Mouse (Mus musculus) forebrain, embryonic 16.5 days (tissue): Measurements from ENCODE around the gene Mrpl27. TPM values are rescaled to one million over a fixed set of nuclear protein-coding genes. Genes with fewer than 3 reads are reported as not detected.
"Not testable (repeated sequence)": the region's sequence is repeated elsewhere in the genome, so short reads cannot be mapped to it uniquely, and the experiment has no call there.

Source experiments
- ATAC-seq: fragments of 200-750 bp; cut with Nextera tagmentation; 2 replicates; pipeline ENCODE4 v1.8.0; 2017; ENCODE audit warnings: mild to moderate bottlenecking, moderate library complexity
- H3K27ac ChIP-seq: fragments of 300-500 bp; sonication (generic); 2 replicates; pipeline ENCODE4 v1.5.1; 2014; ENCODE audit warnings: low read length, control low read depth
- H3K27me3 ChIP-seq: fragments of 300-500 bp; sonication (generic); replicated peaks from 2 replicates; pipeline ENCODE4 v1.6.1; 2014; ENCODE audit warnings: low read length; ENCODE audit not compliant: control insufficient read depth, insufficient read depth
- H3K36me3 ChIP-seq: fragments of 300-500 bp; sonication (generic); 2 replicates; pipeline ENCODE4 v1.6.1; 2014; ENCODE audit not compliant: control insufficient read depth, insufficient read depth
- H3K4me1 ChIP-seq: fragments of 300-500 bp; sonication (generic); replicated peaks from 2 replicates; pipeline ENCODE4 v1.6.1; 2014; ENCODE audit warnings: low read length; ENCODE audit not compliant: control insufficient read depth, insufficient read depth
- H3K4me2 ChIP-seq: fragments of 300-500 bp; sonication (generic); 2 replicates; pipeline ENCODE4 v1.6.1; 2014; ENCODE audit warnings: mild to moderate bottlenecking, low read length, control low read depth
- H3K4me3 ChIP-seq: fragments of 300-500 bp; sonication (generic); replicated peaks from 2 replicates; pipeline ENCODE4 v1.5.1; 2014; ENCODE audit warnings: mild to moderate bottlenecking, low read length, control low read depth
- H3K9ac ChIP-seq: fragments of 300-500 bp; sonication (generic); replicated peaks from 2 replicates; pipeline ENCODE4 v1.6.1; 2014; ENCODE audit warnings: low read depth, low read length, control low read depth
- H3K9me3 ChIP-seq: fragments of 300-500 bp; sonication (generic); 2 replicates; pipeline ENCODE4 v1.6.1; 2016; ENCODE audit warnings: low read length; ENCODE audit not compliant: control insufficient read depth
- WGBS: fragments of 180-500 bp; shearing (Covaris S2); extraction: QIAGEN DNeasy Blood & Tissue Kit; methylation state at CpG from one replicate; pipeline ENCODE4 v1.1.7; 2014; 5-methylcytosine and 5-hydroxymethylcytosine counted together
- polyA plus RNA-seq: library from polyadenylated mRNA; unstranded; fragments of >200 nt; fragmentation: Nextera tagmentation; extraction: Ambion mirVana; gene quantifications from 2 replicates; pipeline ENCODE4 v1.2.1, GENCODE M21; 2015

The Mrpl27 gene
- polyA plus RNA-seq, 1 experiment from 2014 or later, result 114 TPM

- H3K36me3 ChIP-seq, result no peaks in the 10 kb centered on the region
- no peak overlapping the region for H3K9ac ChIP-seq
- no peak for ATAC-seq
- no peak overlapping the region for H3K4me2 ChIP-seq
- no peak overlapping the region for H3K4me3 ChIP-seq
- H3K27me3 ChIP-seq, result no peaks in the 10 kb centered on the region
- WGBS, result 86% methylated on average over 4 of the region's 4 CpGs
- no peak overlapping the region for H3K27ac ChIP-seq
- peaks cover 7% of the 10 kb centered on the region for H3K4me1 ChIP-seq
- H3K9me3 ChIP-seq, result no peaks in the 10 kb centered on the region
Observed at GRCm38 (mm10) chr11:94681640-94682039, 28.1 kb downstream of the Mrpl27 start.

DNA sequence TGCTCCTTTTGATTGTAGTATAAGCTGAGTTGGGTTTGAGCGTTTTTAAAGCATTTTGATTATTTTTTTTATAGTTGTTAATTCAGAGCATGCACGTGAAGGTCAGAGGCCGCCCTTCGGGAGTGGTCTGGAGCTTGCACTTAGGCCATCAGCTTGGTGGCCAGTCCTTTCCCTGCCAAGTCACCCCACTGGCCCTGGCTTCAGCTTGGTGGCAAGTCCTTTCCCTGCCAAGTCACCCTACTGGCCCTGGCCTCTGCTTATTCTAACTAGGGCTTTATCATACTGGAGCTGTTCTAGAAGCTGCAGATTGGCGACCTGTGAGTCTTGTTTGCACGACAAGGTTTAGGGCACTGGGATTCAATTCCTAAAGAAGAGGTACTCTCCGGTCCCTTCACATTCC lies 28.9 kb downstream of the Mrpl27 start:
- Histone ChIP-seq H3K36me3 (no peaks in the 10 kb centered on the region), H3K9ac (no peak overlapping the region), H3K4me3 (no peak overlapping the region), H3K27ac (no peak overlapping the region), H3K27me3 (no peaks in the 10 kb centered on the region), H3K4me1 (peaks cover 6% of the 10 kb centered on the region), H3K9me3 (no peaks in the 10 kb centered on the region), H3K4me2 (no peak overlapping the region)
- ATAC-seq, result no peak
- 90% methylated on average over 7 of the region's 7 CpGs for WGBS

DNA sequence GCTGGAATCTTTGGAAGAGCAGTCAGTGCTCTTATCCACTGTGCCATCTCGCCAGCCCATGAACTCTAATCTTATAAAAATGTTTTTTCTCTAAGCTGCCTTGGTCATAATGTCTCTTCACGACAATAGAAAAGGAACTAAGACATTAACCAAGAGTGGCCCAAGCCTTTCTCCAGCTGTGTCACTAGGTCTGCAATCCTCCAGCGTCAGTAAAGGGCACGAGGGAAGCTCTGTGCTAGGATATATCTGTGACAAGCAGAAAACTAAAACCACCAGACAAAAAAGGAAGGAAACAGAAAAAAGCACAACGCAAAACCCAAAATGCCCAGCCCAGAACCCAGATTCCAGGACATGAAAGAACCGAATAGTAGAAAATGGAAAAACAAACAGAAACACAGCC lies 33.6 kb downstream of the Mrpl27 start:
- Histone ChIP-seq H3K4me1 (no peaks in the 10 kb centered on the region), H3K27me3 (no peaks in the 10 kb centered on the region), H3K9me3 (no peaks in the 10 kb centered on the region), H3K4me2 (no peak overlapping the region), H3K4me3 (no peak overlapping the region), H3K36me3 (no peaks in the 10 kb centered on the region), H3K9ac (no peak overlapping the region), H3K27ac (no peak overlapping the region)
- WGBS, result 84% methylated on average over 6 of the region's 6 CpGs
- no peak for ATAC-seq

DNA sequence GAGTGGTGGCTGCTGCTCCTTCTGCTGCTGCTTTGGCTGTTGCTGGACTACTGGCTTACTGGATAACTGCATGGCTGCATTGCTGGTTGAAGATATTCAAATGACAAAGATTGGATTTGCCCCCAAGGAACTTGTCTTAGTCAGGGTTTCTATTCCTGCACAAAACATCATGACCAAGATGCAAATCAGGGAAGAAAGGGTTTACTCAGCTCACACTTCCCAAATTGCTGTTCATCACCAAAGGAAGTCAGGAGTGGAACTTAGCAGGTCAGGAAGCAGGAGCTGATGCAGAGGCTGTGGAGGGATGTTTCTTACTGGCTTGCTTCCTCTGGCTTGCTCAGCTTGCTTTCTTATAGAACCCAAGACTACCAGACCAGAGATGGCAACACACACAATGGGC lies 38.9 kb downstream of the Mrpl27 start:
- H3K9ac ChIP-seq, H3K9me3 ChIP-seq, H3K27me3 ChIP-seq, H3K36me3 ChIP-seq, ATAC-seq, H3K27ac ChIP-seq, H3K4me1 ChIP-seq, H3K4me2 ChIP-seq, H3K4me3 ChIP-seq: not testable (repeated sequence)

GRCm38 (mm10) chr11:94695508-94695907 lies 41.9 kb downstream of the Mrpl27 start:
- WGBS, result 84% methylated on average over 6 of the region's 6 CpGs
- no peak for ATAC-seq
- Histone ChIP-seq H3K9me3 (no peaks in the 10 kb centered on the region), H3K27ac (no peak overlapping the region), H3K9ac (no peak overlapping the region), H3K27me3 (no peaks in the 10 kb centered on the region), H3K4me1 (no peaks in the 10 kb centered on the region), H3K4me2 (no peak overlapping the region), H3K36me3 (no peaks in the 10 kb centered on the region), H3K4me3 (no peak overlapping the region)

- Histone ChIP-seq H3K27me3 (no peaks in the 10 kb centered on the region), H3K36me3 (no peaks in the 10 kb centered on the region), H3K27ac (no peak overlapping the region), H3K9me3 (no peaks in the 10 kb centered on the region), H3K4me2 (no peak overlapping the region), H3K4me1 (no peaks in the 10 kb centered on the region), H3K4me3 (no peak overlapping the region), H3K9ac (no peak overlapping the region)
- 93% methylated on average over 2 of the region's 2 CpGs for WGBS
- ATAC-seq, result no peak
Observed at GRCm38 (mm10) chr11:94697140-94697539, 43.6 kb downstream of the Mrpl27 start.

GRCm38 (mm10) chr11:94697703-94698464 lies 44.3 kb downstream of the Mrpl27 start:
- no peak overlapping the region for H3K27ac ChIP-seq
- no peak overlapping the region for H3K9ac ChIP-seq
- H3K4me1 ChIP-seq, result no peaks in the 10 kb centered on the region
- no peaks in the 10 kb centered on the region for H3K27me3 ChIP-seq
- 50% methylated on average over 13 of the region's 13 CpGs for WGBS
- no peaks in the 10 kb centered on the region for H3K36me3 ChIP-seq
- H3K4me3 ChIP-seq, result no peak overlapping the region
- no peak overlapping the region for H3K4me2 ChIP-seq
- no peak for ATAC-seq
- H3K9me3 ChIP-seq, result no peaks in the 10 kb centered on the region

- WGBS, result 94% methylated on average over 3 of the region's 3 CpGs
- no peaks in the 10 kb centered on the region for H3K9me3 ChIP-seq
- ATAC-seq, result no peak
Observed at GRCm38 (mm10) chr11:94699399-94699798, 45.8 kb downstream of the Mrpl27 start.

GRCm38 (mm10) chr11:94701401-94702215 lies 48.0 kb downstream of the Mrpl27 start:
- ATAC-seq, result no peak
- Histone ChIP-seq H3K9me3 (no peaks in the 10 kb centered on the region), H3K27me3 (no peaks in the 10 kb centered on the region), H3K27ac (no peak overlapping the region), H3K4me3 (no peak overlapping the region), H3K4me1 (peaks cover 4% of the 10 kb centered on the region; the same call in 1 of the 2 replicates), H3K4me2 (no peak overlapping the region), H3K36me3 (no peaks in the 10 kb centered on the region), H3K9ac (no peak overlapping the region)
- WGBS, result 68% methylated on average over 27 of the region's 27 CpGs

More at GRCm38 (mm10) chr11:94699399-94699798, 45.8 kb downstream of the Mrpl27 start:
- no peaks in the 10 kb centered on the region for H3K36me3 ChIP-seq
- no peak overlapping the region for H3K4me2 ChIP-seq
- no peaks in the 10 kb centered on the region for H3K27me3 ChIP-seq
- H3K4me3 ChIP-seq, result no peak overlapping the region
- H3K27ac ChIP-seq, result no peak overlapping the region
- no peak overlapping the region for H3K9ac ChIP-seq
- H3K4me1 ChIP-seq, result 0 out of 2 replicates have a peak, but pooled peaks cover 2% of the 10 kb centered on the region
